23 mouse cellular contexts compared by ENCODE assay signal in the genomic region with DNA sequence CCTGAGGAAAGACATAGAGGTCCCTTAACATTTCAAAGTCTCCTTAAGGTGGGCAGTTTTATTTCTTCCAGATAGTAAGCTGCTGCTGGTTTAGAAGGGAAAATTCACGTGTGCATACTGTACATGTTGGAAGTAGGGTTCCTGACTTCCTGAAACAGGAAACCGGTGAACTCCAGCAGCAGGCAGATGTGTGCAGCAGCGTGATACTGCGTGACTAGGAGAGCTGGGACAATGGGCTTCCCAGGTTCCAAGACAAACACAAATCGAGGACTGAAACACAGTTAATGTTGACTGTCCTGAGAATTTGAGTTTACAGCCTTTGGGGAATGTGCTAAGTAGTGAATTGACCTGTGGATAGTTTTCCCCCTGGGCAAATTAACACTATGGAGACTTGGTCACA.
A peak's percentile ranks its signal among the peaks of the same experiment; 100 is the strongest.
DNase-seq lines count a peak whose midpoint lies in the region; ATAC-seq lines count a peak whose summit lies in the region.
"Had no signal": no experiment of that assay in that cellular context is flagged by ENCODE, and none has a peak within 500 bp of the region (broad histone marks: within the 10 kb centered on the region; RNA-seq: fewer than 3 reads in every experiment).

No protein-coding gene starts in this region.

- no peak overlapping the region for H3K27ac ChIP-seq in forebrain, embryonic 11.5 days (ENCODE audit: low read depth, low read length)
- no peak overlapping the region for H3K27ac ChIP-seq in forebrain, embryonic 12.5 days
- H3K27ac ChIP-seq in heart, embryonic 15.5 days = peak overlapping the region; percentile 63
- H3K27ac ChIP-seq in kidney, embryonic 16.5 days (ENCODE audit: low read length) = peak overlapping the region; percentile 31; the same call in 1 of the 2 replicates
- H3K27ac ChIP-seq: embryonic facial prominence, embryonic 15.5 days; hindbrain, embryonic 15.5 days; intestine, embryonic 15.5 days; liver, embryonic 13.5 days had no signal

- H3K4me3 ChIP-seq in forebrain, embryonic 11.5 days (ENCODE audit: low read depth, low read length) = no peak overlapping the region
- no peak overlapping the region for H3K4me3 ChIP-seq in forebrain, embryonic 12.5 days (replicated peaks)
- no peak overlapping the region for H3K4me3 ChIP-seq in heart, embryonic 15.5 days
- H3K4me3 ChIP-seq in kidney, embryonic 16.5 days (ENCODE audit: low read length) = no peak overlapping the region
- H3K4me3 ChIP-seq: embryonic facial prominence, embryonic 15.5 days; hindbrain, embryonic 15.5 days; intestine, embryonic 15.5 days; liver, embryonic 13.5 days had no signal

- 77% methylated on average over 5 of the region's 5 CpGs for WGBS in forebrain, embryonic 11.5 days
- WGBS in forebrain, embryonic 12.5 days = 78% methylated on average over 5 of the region's 5 CpGs
- 50% methylated on average over 5 of the region's 5 CpGs for WGBS in heart, embryonic 15.5 days
- WGBS in kidney, embryonic 16.5 days = 20% methylated on average over 5 of the region's 5 CpGs

- DNase-seq in forebrain, embryonic 11.5 days (ENCODE audit: low spot score) = peak; percentile 35
- no peak for DNase-seq in heart, postnatal 36 days
- DNase-seq in kidney, postnatal 14 days = no peak
- DNase-seq: adrenal gland, postnatal 10 days; cerebellum, adult 18-20 months; cerebellum, postnatal 14 days; gastrocnemius, postnatal 25 days; kidney, postnatal 10 days; layer of hippocampus, postnatal 36 days; liver, embryonic 13.5 days; lung, adult 2 months; lung, postnatal 14 days; thymus, adult 18-20 months; thymus, postnatal 36 days had no signal

- H3K9me3 ChIP-seq in forebrain, embryonic 11.5 days (ENCODE audit: control insufficient read depth, low read length) = no peaks in the 10 kb centered on the region
- H3K9me3 ChIP-seq in forebrain, embryonic 12.5 days = no peaks in the 10 kb centered on the region
- H3K9me3 ChIP-seq in heart, embryonic 15.5 days (replicated peaks) = no peaks in the 10 kb centered on the region
- H3K9me3 ChIP-seq in kidney, embryonic 16.5 days (ENCODE audit: low read length) = no peaks in the 10 kb centered on the region
- H3K9me3 ChIP-seq: embryonic facial prominence, embryonic 15.5 days; hindbrain, embryonic 15.5 days; intestine, embryonic 15.5 days; liver, embryonic 13.5 days had no signal

- ATAC-seq in forebrain, embryonic 11.5 days (replicated peaks; ENCODE audit: low FRiP score) = no peak
- ATAC-seq in forebrain, embryonic 12.5 days (ENCODE audit: low FRiP score) = no peak
- ATAC-seq in heart, embryonic 15.5 days (replicated peaks; ENCODE audit: insufficient number of reproducible peaks, insufficient read depth, low FRiP score, low read depth) = 0 out of 2 replicates have a peak, but pooled peaks have one; percentile 42
- no peak for ATAC-seq in kidney, embryonic 16.5 days (ENCODE audit: low FRiP score, low TSS enrichment)
- no peak for ATAC-seq in frontal cortex, adult (ENCODE audit: low TSS enrichment)
- ATAC-seq: forebrain, embryonic 16.5 days; intestine, embryonic 15.5 days had no signal

- no peaks in the 10 kb centered on the region for H3K4me1 ChIP-seq in forebrain, embryonic 11.5 days (replicated peaks; ENCODE audit: control insufficient read depth, insufficient read depth, low read length)
- no peaks in the 10 kb centered on the region for H3K4me1 ChIP-seq in forebrain, embryonic 12.5 days
- peaks cover 7% of the 10 kb centered on the region; the same call in 1 of the 2 replicates for H3K4me1 ChIP-seq in heart, embryonic 15.5 days (replicated peaks)
- H3K4me1 ChIP-seq in kidney, embryonic 16.5 days (ENCODE audit: insufficient read depth, low read length) = peaks cover 29% of the 10 kb centered on the region
- H3K4me1 ChIP-seq: hindbrain, embryonic 15.5 days; intestine, embryonic 15.5 days had no signal

- no peak overlapping the region for H3K9ac ChIP-seq in forebrain, embryonic 11.5 days (ENCODE audit: low read length)
- H3K9ac ChIP-seq in forebrain, embryonic 12.5 days = no peak overlapping the region
- H3K9ac ChIP-seq in heart, embryonic 15.5 days = no peak overlapping the region
- H3K9ac ChIP-seq in kidney, embryonic 16.5 days (replicated peaks; ENCODE audit: low read length) = no peak overlapping the region
- H3K9ac ChIP-seq: embryonic facial prominence, embryonic 15.5 days; hindbrain, embryonic 15.5 days; intestine, embryonic 15.5 days; liver, embryonic 13.5 days had no signal

- intact Hi-C loops in heart, postnatal 36 days (cut with DNase I) = no loop called here

- no peaks in the 10 kb centered on the region for H3K36me3 ChIP-seq in forebrain, embryonic 11.5 days (ENCODE audit: control insufficient read depth, insufficient read depth, low read length)
- no peaks in the 10 kb centered on the region for H3K36me3 ChIP-seq in forebrain, embryonic 12.5 days (replicated peaks)
- no peaks in the 10 kb centered on the region for H3K36me3 ChIP-seq in heart, embryonic 15.5 days
- H3K36me3 ChIP-seq in kidney, embryonic 16.5 days (ENCODE audit: insufficient read depth, low read length) = no peaks in the 10 kb centered on the region
- H3K36me3 ChIP-seq: hindbrain, embryonic 15.5 days; intestine, embryonic 15.5 days had no signal

- no peak overlapping the region for H3K4me2 ChIP-seq in forebrain, embryonic 11.5 days (ENCODE audit: low read depth, low read length, severe bottlenecking)
- H3K4me2 ChIP-seq in forebrain, embryonic 12.5 days = no peak overlapping the region
- no peak overlapping the region for H3K4me2 ChIP-seq in heart, embryonic 15.5 days
- no peak overlapping the region for H3K4me2 ChIP-seq in kidney, embryonic 16.5 days (replicated peaks; ENCODE audit: low read depth, low read length)
- H3K4me2 ChIP-seq: embryonic facial prominence, embryonic 15.5 days; hindbrain, embryonic 15.5 days; intestine, embryonic 15.5 days; liver, embryonic 13.5 days; midbrain, embryonic 11.5 days had no signal

- no peaks in the 10 kb centered on the region for H3K27me3 ChIP-seq in forebrain, embryonic 11.5 days (ENCODE audit: control insufficient read depth, insufficient read depth, low read length)
- H3K27me3 ChIP-seq in forebrain, embryonic 12.5 days = no peaks in the 10 kb centered on the region
- no peaks in the 10 kb centered on the region for H3K27me3 ChIP-seq in heart, embryonic 15.5 days
- H3K27me3 ChIP-seq in kidney, embryonic 16.5 days (ENCODE audit: insufficient read depth, low read length) = no peaks in the 10 kb centered on the region
- H3K27me3 ChIP-seq: embryonic facial prominence, embryonic 15.5 days; hindbrain, embryonic 15.5 days; intestine, embryonic 15.5 days; liver, embryonic 13.5 days had no signal

Comparison
In these comparisons a context has a peak if more than half of its experiments do, and no peak if none do; other contexts are left out.
1. H3K27ac ChIP-seq: peak in heart, embryonic 15.5 days (single experiment) and kidney, embryonic 16.5 days (single experiment); none in forebrain, embryonic 11.5 days (single experiment) and forebrain, embryonic 12.5 days (single experiment).